ENCODE assay signal across 12 mouse cellular contexts in genomic region chr10:120095136-120095535, GRCm38 (mm10).
"Had no signal": no experiment of that assay in that cellular context is flagged by ENCODE, and none has a peak within 500 bp of the region (broad histone marks: within the 10 kb centered on the region; RNA-seq: fewer than 3 reads in every experiment).

No protein-coding gene starts in this region.

- H3K27ac ChIP-seq: kidney, postnatal 0 days; layer of hippocampus, adult 2 months; limb, embryonic 15.5 days; liver, embryonic 13.5 days; midbrain, embryonic 13.5 days had no signal

- H3K4me3 ChIP-seq: layer of hippocampus, adult 2 months; limb, embryonic 15.5 days; liver, embryonic 13.5 days; midbrain, embryonic 13.5 days had no signal

- H3K4me2 ChIP-seq: limb, embryonic 15.5 days; liver, embryonic 13.5 days; midbrain, embryonic 13.5 days had no signal

- DNase-seq: liver, embryonic 13.5 days; liver, postnatal 0 days; lung, postnatal 36 days; right cerebral cortex, adult 18-20 months; right cerebral cortex, postnatal 4 days; spleen, adult 18-20 months; thymus, adult 18-20 months; thymus, postnatal 14 days had no signal

- H3K9me3 ChIP-seq: limb, embryonic 15.5 days; liver, embryonic 13.5 days; midbrain, embryonic 13.5 days had no signal

- H3K9ac ChIP-seq: limb, embryonic 15.5 days; liver, embryonic 13.5 days; liver, postnatal 0 days; midbrain, embryonic 13.5 days had no signal

- ATAC-seq: liver, postnatal 0 days; midbrain, embryonic 13.5 days had no signal

- H3K4me1 ChIP-seq: limb, embryonic 15.5 days; liver, embryonic 13.5 days; midbrain, embryonic 13.5 days had no signal

- H3K27me3 ChIP-seq: limb, embryonic 15.5 days; liver, embryonic 13.5 days; midbrain, embryonic 13.5 days had no signal
